8 mouse cellular contexts compared by ENCODE assay signal in genomic region chr1:11657341-11658060, GRCm38 (mm10).
DNase-seq lines count a peak whose midpoint lies in the region; ATAC-seq and TF ChIP-seq lines count a peak whose summit lies in the region.

No protein-coding gene starts in this region.

- intact Hi-C loops in gastrocnemius, adult 2 months (cut with DNase I) = loop anchor here (1.0 kb wide), 1 partner anchor 1180 kb away; no protein-coding TSS in a partner anchor
- intact Hi-C loops in gastrocnemius, postnatal 36 days (cut with DNase I) = loop anchor here (2.0 kb wide), 1 partner anchor 1179 kb away; no protein-coding TSS in a partner anchor

- no peaks in the 10 kb centered on the region for H3K4me1 ChIP-seq in forebrain, postnatal 0 days (ENCODE audit: insufficient read depth)
- H3K4me1 ChIP-seq in midbrain, embryonic 13.5 days (replicated peaks) = no peaks in the 10 kb centered on the region

- no peak overlapping the region for H3K9ac ChIP-seq in forebrain, postnatal 0 days
- H3K9ac ChIP-seq in midbrain, embryonic 13.5 days (replicated peaks) = no peak overlapping the region

- H3K4me2 ChIP-seq in forebrain, postnatal 0 days (ENCODE audit: low read depth) = no peak overlapping the region
- no peak overlapping the region for H3K4me2 ChIP-seq in midbrain, embryonic 13.5 days (replicated peaks)

- H3K4me3 ChIP-seq in gastrocnemius, adult 2 months = no peak overlapping the region
- H3K4me3 ChIP-seq in forebrain, postnatal 0 days (ENCODE audit: low read depth, low read length) = no peak overlapping the region
- H3K4me3 ChIP-seq in midbrain, embryonic 13.5 days (replicated peaks) = no peak overlapping the region

- H3K9me3 ChIP-seq in forebrain, postnatal 0 days (ENCODE audit: low read length) = no peaks in the 10 kb centered on the region
- no peaks in the 10 kb centered on the region for H3K9me3 ChIP-seq in midbrain, embryonic 13.5 days

- peak; percentile 84 for TF ChIP-seq CTCF in gastrocnemius, adult 2 months (IDR thresholded peaks at IDR 0.05)
- peak; percentile 94 for TF ChIP-seq CTCF in forebrain, postnatal 0 days (IDR thresholded peaks at IDR 0.05; ENCODE audit: low read depth)

- no peak overlapping the region for H3K27ac ChIP-seq in gastrocnemius, adult 2 months
- H3K27ac ChIP-seq in forebrain, postnatal 0 days (ENCODE audit: low read depth, low read length) = no peak overlapping the region
- H3K27ac ChIP-seq in midbrain, embryonic 13.5 days = no peak overlapping the region

- DNase-seq in gastrocnemius, adult 2 months = no peak
- DNase-seq in gastrocnemius, postnatal 36 days = no peak
- DNase-seq in A20 (ENCODE audit: low read depth, low spot score) = peak; percentile 68
- peak; percentile 33 for DNase-seq in c-Kit-negative CD71-positive TER-119-positive erythroid progenitor cells, embryonic 14.5 days (ENCODE audit: low read depth, low spot score)
- peak; percentile 90 for DNase-seq in forebrain, postnatal 0 days
- peak; percentile 53 to 61 for DNase-seq in kidney, postnatal 36 days

- H3K36me3 ChIP-seq in forebrain, postnatal 0 days (ENCODE audit: insufficient read depth) = no peaks in the 10 kb centered on the region
- no peaks in the 10 kb centered on the region for H3K36me3 ChIP-seq in midbrain, embryonic 13.5 days

- 49% methylated on average over 2 of the region's 2 CpGs for WGBS in forebrain, postnatal 0 days
- WGBS in midbrain, embryonic 13.5 days = 59% methylated on average over 2 of the region's 2 CpGs

- ATAC-seq in forebrain, postnatal 0 days = peak; percentile 88
- ATAC-seq in midbrain, embryonic 13.5 days = peak; percentile 91
- ATAC-seq in megakaryocyte-erythroid progenitor cell, adult 5-6 weeks (replicated peaks; ENCODE audit: low FRiP score, low TSS enrichment, poor library complexity, severe bottlenecking) = no peak

- no peaks in the 10 kb centered on the region for H3K27me3 ChIP-seq in forebrain, postnatal 0 days (ENCODE audit: insufficient read depth, low read length)
- H3K27me3 ChIP-seq in midbrain, embryonic 13.5 days = no peaks in the 10 kb centered on the region

Comparison
In these comparisons a context has a peak if more than half of its experiments do, and no peak if none do; other contexts are left out.
1. DNase-seq: peak in A20 (single experiment), c-Kit-negative CD71-positive TER-119-positive erythroid progenitor cells, embryonic 14.5 days (single experiment), forebrain, postnatal 0 days (single experiment) and kidney, postnatal 36 days (2 of 2); none in gastrocnemius, adult 2 months (single experiment) and gastrocnemius, postnatal 36 days (0 of 2).